Mouse (Mus musculus): Measurements from ENCODE around the gene Mical1. TPM values are rescaled to one million over a fixed set of nuclear protein-coding genes. Genes with fewer than 3 reads are reported as not detected.

Gene Mical1
- total and polyA plus RNA-seq, 3 experiments: 1.3 to 15.7 TPM; not detected in 1

DNA sequence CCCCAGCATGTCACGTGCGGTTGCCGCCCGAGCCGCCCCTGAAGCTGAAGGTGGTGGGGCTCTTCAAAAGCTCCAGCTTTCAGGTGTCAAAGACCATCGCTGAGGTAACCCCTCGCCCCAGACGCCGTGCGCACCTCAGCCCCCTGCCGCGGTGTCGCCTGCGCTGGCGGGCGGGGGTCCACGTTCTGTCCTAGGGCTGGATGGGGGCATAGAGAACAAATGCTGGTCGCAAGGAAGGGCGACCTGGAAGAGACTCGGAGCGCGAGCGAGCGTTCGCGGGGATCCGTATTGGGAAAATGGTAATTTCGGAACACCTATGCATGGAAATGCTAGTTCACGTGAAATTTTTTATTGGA is 14.4 kb downstream of the Mical1 start:
- TF ChIP-seq HCFC1 (IDR thresholded peaks at IDR 0.05; ENCODE audit: low read depth, low read length): no peak
- TF ChIP-seq SIN3A (IDR thresholded peaks at IDR 0.05; ENCODE audit: low read length): no peak
- TF ChIP-seq EP300 (IDR thresholded peaks at IDR 0.05; ENCODE audit: low read depth in 1 of 2, low read length in 2 of 2): no peak
- no peak for TF ChIP-seq MYC (IDR thresholded peaks at IDR 0.05; ENCODE audit: low read depth, low read length)
- TF ChIP-seq NELFE (IDR thresholded peaks at IDR 0.05; ENCODE audit: low read depth, low read length): no peak
- no peak for TF ChIP-seq ELF1 (IDR thresholded peaks at IDR 0.05; ENCODE audit: low read depth, low read length)
- TF ChIP-seq ZC3H11A (IDR thresholded peaks at IDR 0.05; ENCODE audit: low read depth, low read length): no peak
- no peak for TF ChIP-seq MAZ (IDR thresholded peaks at IDR 0.05; ENCODE audit: low read depth, low read length)
- no peak for TF ChIP-seq UBTF (IDR thresholded peaks at IDR 0.05; ENCODE audit: borderline replicate concordance, insufficient read depth, low read depth, low read length)
- TF ChIP-seq TAL1 (IDR thresholded peaks at IDR 0.05; ENCODE audit: low read length): no peak
- no peak for TF ChIP-seq ZNF384 (IDR thresholded peaks at IDR 0.05; ENCODE audit: low read depth, low read length)
- TF ChIP-seq BHLHE40 (IDR thresholded peaks at IDR 0.05; ENCODE audit: borderline replicate concordance, low read depth, low read length): no peak
- no peak for TF ChIP-seq MAX (IDR thresholded peaks at IDR 0.05; ENCODE audit: low read length)
- TF ChIP-seq GABPA (IDR thresholded peaks at IDR 0.05; ENCODE audit: low read depth, low read length): no peak
- no peak for TF ChIP-seq KAT2A (conservative IDR thresholded peaks at IDR 0.05; ENCODE audit: low read depth, low read length)
- TF ChIP-seq POLR2AphosphoS2 (IDR thresholded peaks at IDR 0.05; ENCODE audit: low read length): no peak
- TF ChIP-seq MAFK (IDR thresholded peaks at IDR 0.05; ENCODE audit: borderline replicate concordance, low read depth, low read length): no peak
- TF ChIP-seq SMC3 (IDR thresholded peaks at IDR 0.05; ENCODE audit: low read depth, low read length): no peak
- no peaks in the 10 kb centered on the region for H3K4me1 ChIP-seq (ENCODE audit: control insufficient read depth in 1 of 2, insufficient read depth in 2 of 2, low read length in 2 of 2)
- H3K79me2 ChIP-seq (ENCODE audit: control insufficient read depth, insufficient read depth, low read length, poor library complexity): no peaks in the 10 kb centered on the region
- H3K9me3 ChIP-seq (replicated peaks; ENCODE audit: insufficient read depth, low read length): no peaks in the 10 kb centered on the region
- H3K27ac ChIP-seq (ENCODE audit: control insufficient read depth, low read depth, low read length): no peak overlapping the region
- no peak overlapping the region for H3K9ac ChIP-seq (ENCODE audit: control insufficient read depth, low read depth, low read length, poor library complexity, severe bottlenecking)
- H3K4me3 ChIP-seq (ENCODE audit: control insufficient read depth in 1 of 2, insufficient read depth in 1 of 2, low read depth in 2 of 2, low read length in 2 of 2): no peak overlapping the region
- no peak for DNase-seq (ENCODE audit: low read depth, low spot score)
- H3K36me3 ChIP-seq (ENCODE audit: control insufficient read depth in 1 of 2, insufficient read depth in 2 of 2, low read length in 2 of 2): no peaks in the 10 kb centered on the region
- peaks cover 0 to 7% of the 10 kb centered on the region in 2 experiments; a peak in 3 of 4 replicates for H3K27me3 ChIP-seq (ENCODE audit: control insufficient read depth in 1 of 2, insufficient read depth in 2 of 2, low read length in 2 of 2)

DNA sequence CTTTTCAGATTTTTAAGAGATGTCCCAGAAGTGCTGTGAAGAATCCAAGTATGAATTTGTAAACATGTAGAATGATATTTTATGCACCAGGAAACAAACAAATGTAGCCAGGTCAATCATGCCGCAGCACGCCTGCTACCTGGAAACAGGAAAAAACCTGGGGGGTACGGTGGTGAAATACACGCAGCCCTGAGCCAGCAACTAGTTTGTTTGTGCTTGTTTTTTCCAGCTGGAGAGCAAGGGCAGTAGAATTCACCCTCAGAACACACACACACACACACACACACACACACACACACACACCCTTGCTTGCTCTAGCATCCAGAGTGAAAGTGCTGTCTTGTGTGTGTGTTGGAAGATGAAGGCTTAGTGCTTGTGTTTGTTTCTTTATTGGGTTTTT is 15.0 kb downstream of the Mical1 start:
- TF ChIP-seq USF2 (IDR thresholded peaks at IDR 0.05; ENCODE audit: borderline replicate concordance in 1 of 2, insufficient read depth in 1 of 2, low read depth in 1 of 2, low read length in 2 of 2): no peak
- no peak for TF ChIP-seq KAT2A (conservative IDR thresholded peaks at IDR 0.05; ENCODE audit: low read depth, low read length)
- TF ChIP-seq CHD2 (IDR thresholded peaks at IDR 0.05; ENCODE audit: low read length): no peak
- TF ChIP-seq MAFK (IDR thresholded peaks at IDR 0.05; ENCODE audit: borderline replicate concordance, low read depth, low read length): no peak
- TF ChIP-seq ZKSCAN1 (IDR thresholded peaks at IDR 0.05; ENCODE audit: low read depth, low read length): no peak
- TF ChIP-seq HCFC1 (IDR thresholded peaks at IDR 0.05; ENCODE audit: low read depth, low read length): no peak
- TF ChIP-seq RAD21 (IDR thresholded peaks at IDR 0.05; ENCODE audit: low read depth, low read length): no peak
- TF ChIP-seq CHD1 (IDR thresholded peaks at IDR 0.05; ENCODE audit: low read depth, low read length): no peak
- no peak for TF ChIP-seq E2F4 (IDR thresholded peaks at IDR 0.05; ENCODE audit: borderline replicate concordance, low read depth, low read length)
- no peak for TF ChIP-seq MAZ (IDR thresholded peaks at IDR 0.05; ENCODE audit: low read depth, low read length)
- TF ChIP-seq MYB (IDR thresholded peaks at IDR 0.05; ENCODE audit: low read depth, low read length): no peak
- no peak for TF ChIP-seq GABPA (IDR thresholded peaks at IDR 0.05; ENCODE audit: low read depth, low read length)
- TF ChIP-seq ZC3H11A (IDR thresholded peaks at IDR 0.05; ENCODE audit: low read depth, low read length): no peak
- no peak for TF ChIP-seq NELFE (IDR thresholded peaks at IDR 0.05; ENCODE audit: low read depth, low read length)
- no peak for TF ChIP-seq TCF12 (IDR thresholded peaks at IDR 0.05; ENCODE audit: low read depth, low read length)
- TF ChIP-seq TAL1 (IDR thresholded peaks at IDR 0.05; ENCODE audit: low read length): no peak
- TF ChIP-seq POLR2AphosphoS2 (IDR thresholded peaks at IDR 0.05; ENCODE audit: low read length): no peak
- no peak for TF ChIP-seq POLR2A (IDR thresholded peaks at IDR 0.05; ENCODE audit: control insufficient read depth in 1 of 2, insufficient read depth in 1 of 2, low read depth in 1 of 2, low read length in 2 of 2, poor library complexity in 1 of 2)
- H3K9me3 ChIP-seq (replicated peaks; ENCODE audit: insufficient read depth, low read length): no peaks in the 10 kb centered on the region
- H3K79me2 ChIP-seq (ENCODE audit: control insufficient read depth, insufficient read depth, low read length, poor library complexity): no peaks in the 10 kb centered on the region
- H3K27ac ChIP-seq (ENCODE audit: control insufficient read depth, low read depth, low read length): no peak overlapping the region
- no peaks in the 10 kb centered on the region for H3K4me1 ChIP-seq (ENCODE audit: control insufficient read depth in 1 of 2, insufficient read depth in 2 of 2, low read length in 2 of 2)
- no peaks in the 10 kb centered on the region for H3K36me3 ChIP-seq (ENCODE audit: control insufficient read depth in 1 of 2, insufficient read depth in 2 of 2, low read length in 2 of 2)
- no peak overlapping the region for H3K9ac ChIP-seq (ENCODE audit: control insufficient read depth, low read depth, low read length, poor library complexity, severe bottlenecking)
- H3K4me3 ChIP-seq (ENCODE audit: control insufficient read depth in 1 of 2, insufficient read depth in 1 of 2, low read depth in 2 of 2, low read length in 2 of 2): no peak overlapping the region
- no peak for DNase-seq (ENCODE audit: low read depth, low spot score)
- H3K27me3 ChIP-seq (ENCODE audit: control insufficient read depth in 1 of 2, insufficient read depth in 2 of 2, low read length in 2 of 2): peaks cover 0 to 7% of the 10 kb centered on the region in 2 experiments; a peak in 3 of 4 replicates
